Mouse (Mus musculus) stomach, embryonic 16.5 days (tissue): ENCODE results near the gene Cdkl2. TPM values are rescaled to one million over a fixed set of nuclear protein-coding genes. Genes with fewer than 3 reads are reported as not detected.
A peak's percentile ranks its signal among the peaks of the same experiment; 100 is the strongest.

Experiments used
- ATAC-seq: fragments of 200-750 bp; cut with Nextera tagmentation; 2 replicates; pipeline ENCODE4 v1.8.0; 2017; ENCODE audit warnings: moderate number of reproducible peaks, moderate TSS enrichment; ENCODE audit not compliant: insufficient read depth, low FRiP score
- H3K27ac ChIP-seq: fragments of 300-500 bp; sonication (generic); 2 replicates; pipeline ENCODE4 v1.5.1; 2014; ENCODE audit warnings: low read length
- H3K27me3 ChIP-seq: fragments of 300-500 bp; sonication (generic); 2 replicates; pipeline ENCODE4 v1.6.1; 2014; ENCODE audit warnings: low read length, control low read depth, mixed read lengths; ENCODE audit not compliant: control insufficient read depth, insufficient read depth
- H3K36me3 ChIP-seq: fragments of 300-500 bp; sonication (generic); 2 replicates; pipeline ENCODE4 v1.6.1; 2014; ENCODE audit warnings: low read length; ENCODE audit not compliant: control insufficient read depth, insufficient read depth
- H3K4me1 ChIP-seq: fragments of 300-500 bp; sonication (generic); 2 replicates; pipeline ENCODE4 v1.6.1; 2014; ENCODE audit warnings: low read length, control low read depth, mixed read lengths; ENCODE audit not compliant: control insufficient read depth, insufficient read depth
- H3K4me2 ChIP-seq: fragments of 300-500 bp; sonication (generic); 2 replicates; pipeline ENCODE4 v1.6.1; 2014; ENCODE audit warnings: low read depth, low read length, mixed read lengths
- H3K4me3 ChIP-seq: fragments of 300-500 bp; sonication (generic); replicated peaks from 2 replicates; pipeline ENCODE4 v1.5.1; 2014; ENCODE audit warnings: mild to moderate bottlenecking, low read length
- H3K9ac ChIP-seq: fragments of 300-500 bp; sonication (generic); 2 replicates; pipeline ENCODE4 v1.6.1; 2014; ENCODE audit warnings: low read length
- H3K9me3 ChIP-seq: fragments of 300-500 bp; sonication (generic); replicated peaks from 2 replicates; pipeline ENCODE4 v1.6.1; 2016; ENCODE audit warnings: low read length, control low read depth; ENCODE audit not compliant: control insufficient read depth
- WGBS: fragments of 180-500 bp; shearing (Covaris S2); extraction: QIAGEN DNeasy Blood & Tissue Kit; methylation state at CpG from one replicate; pipeline ENCODE4 v1.1.7; 2014; 5-methylcytosine and 5-hydroxymethylcytosine counted together
- polyA plus RNA-seq: library from polyadenylated mRNA; unstranded; fragments of >200 nt; fragmentation: Nextera tagmentation; extraction: Ambion mirVana; gene quantifications from 2 replicates; pipeline ENCODE4 v1.2.1, GENCODE M21; 2015

Gene Cdkl2
- 5.0 and 5.8 TPM in 2 replicates for polyA plus RNA-seq

DNA sequence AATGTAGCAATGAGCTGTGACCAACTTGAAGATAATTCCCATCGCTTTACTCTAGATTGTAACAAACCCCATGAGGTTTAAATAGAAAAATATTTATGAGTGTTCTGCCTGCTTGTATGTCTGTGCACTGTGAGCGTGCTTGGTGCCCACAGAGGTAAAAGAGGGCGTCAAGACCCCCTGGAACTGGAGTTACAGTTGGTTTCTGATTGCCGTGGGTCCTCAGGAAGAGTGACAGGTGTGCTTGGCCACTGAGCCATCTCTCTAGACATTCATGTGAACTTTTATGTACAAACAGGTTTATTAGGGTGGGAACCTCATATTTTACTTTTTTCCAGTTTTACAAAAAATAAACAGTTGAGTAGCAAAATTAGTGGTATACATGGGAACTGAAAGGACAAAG lies at the start of gene Cdkl2:
Cdkl2 (minus strand) TSS at position 101 of the 400 bp plus-strand sequence.
- Histone ChIP-seq H3K9me3 (no peaks in the 10 kb centered on the region), H3K36me3 (no peaks in the 10 kb centered on the region), H3K27me3 (no peaks in the 10 kb centered on the region), H3K9ac (peak within 1 kb of the TSS; percentile 83), H3K4me1 (no peaks in the 10 kb centered on the region), H3K27ac (peak within 1 kb of the TSS; percentile 83), H3K4me2 (peak within 1 kb of the TSS; percentile 94), H3K4me3 (peak within 1 kb of the TSS; percentile 83)
- no peak for ATAC-seq
- 78% methylated on average over 4 of the region's 4 CpGs for WGBS

DNA sequence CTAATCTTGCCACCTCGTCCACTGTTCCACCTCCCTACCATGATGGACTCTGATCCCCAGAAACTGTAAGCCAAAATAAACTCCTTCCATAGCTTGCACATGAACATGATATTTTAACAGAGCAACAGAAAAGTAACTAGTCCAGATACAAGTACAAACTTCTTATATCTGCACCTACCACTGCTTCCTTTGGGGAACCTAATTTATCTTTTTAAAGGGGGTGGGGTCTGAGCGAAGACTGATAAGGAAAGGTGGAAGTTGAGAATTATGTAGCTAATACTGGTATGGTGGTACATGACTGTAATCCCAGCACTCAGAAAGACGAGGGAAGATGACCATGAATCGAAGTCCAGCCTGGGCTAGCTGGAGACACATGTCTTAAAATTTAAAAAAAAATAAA lies 43.8 kb upstream of the Cdkl2 start:
- ATAC-seq: no peak

DNA sequence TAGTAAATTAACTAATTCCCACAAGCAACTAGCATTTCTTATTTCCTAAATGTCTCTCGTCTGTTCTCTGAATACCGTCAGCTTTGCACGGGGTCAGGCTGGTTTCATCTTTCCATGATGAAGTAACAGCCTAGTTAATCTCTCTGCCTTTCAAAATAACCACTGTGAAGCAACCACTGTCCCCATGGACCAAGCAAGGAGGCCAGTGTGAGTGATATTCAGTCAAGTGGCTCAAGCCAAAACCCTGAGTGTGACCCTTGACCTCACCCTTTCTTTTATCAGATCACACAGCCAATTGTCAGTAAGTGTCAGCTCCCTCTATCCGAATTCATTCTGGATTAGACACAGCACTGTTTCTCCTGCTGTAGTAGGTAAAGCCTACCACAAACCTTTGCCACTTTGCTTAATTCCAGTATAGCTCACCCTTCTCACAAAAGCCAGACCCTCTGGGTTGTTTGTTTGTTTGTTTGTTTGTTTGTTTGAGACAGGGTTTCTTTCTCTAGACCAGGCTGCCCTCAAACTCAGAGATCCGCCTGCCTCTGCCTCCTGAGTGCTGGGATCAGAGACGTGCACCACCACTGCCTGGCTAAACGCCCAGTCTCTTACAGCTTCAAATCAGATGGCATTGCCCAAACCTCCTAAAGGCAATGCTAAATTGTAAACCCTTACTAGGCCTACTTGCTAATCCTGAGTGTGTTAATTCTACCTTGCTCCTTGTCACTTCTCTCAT lies 42.3 kb upstream of the Cdkl2 start:
- no peak overlapping the region for H3K4me3 ChIP-seq
- no peaks in the 10 kb centered on the region for H3K27me3 ChIP-seq
- no peak for ATAC-seq
- H3K36me3 ChIP-seq: no peaks in the 10 kb centered on the region
- H3K9me3 ChIP-seq: no peaks in the 10 kb centered on the region
- no peak overlapping the region for H3K27ac ChIP-seq
- 84% methylated on average over 7 of the region's 7 CpGs for WGBS
- peaks cover 9% of the 10 kb centered on the region for H3K4me1 ChIP-seq
- H3K9ac ChIP-seq: no peak overlapping the region
- no peak overlapping the region for H3K4me2 ChIP-seq

More for the DNA sequence above, 43.8 kb upstream of the Cdkl2 start:
- no peak overlapping the region for H3K9ac ChIP-seq
- no peaks in the 10 kb centered on the region for H3K9me3 ChIP-seq
- H3K27me3 ChIP-seq: no peaks in the 10 kb centered on the region
- no peak overlapping the region for H3K4me2 ChIP-seq
- H3K36me3 ChIP-seq: no peaks in the 10 kb centered on the region
- WGBS: 91% methylated on average over 4 of the region's 4 CpGs
- H3K4me1 ChIP-seq: no peaks in the 10 kb centered on the region
- H3K4me3 ChIP-seq: no peak overlapping the region
- H3K27ac ChIP-seq: no peak overlapping the region

DNA sequence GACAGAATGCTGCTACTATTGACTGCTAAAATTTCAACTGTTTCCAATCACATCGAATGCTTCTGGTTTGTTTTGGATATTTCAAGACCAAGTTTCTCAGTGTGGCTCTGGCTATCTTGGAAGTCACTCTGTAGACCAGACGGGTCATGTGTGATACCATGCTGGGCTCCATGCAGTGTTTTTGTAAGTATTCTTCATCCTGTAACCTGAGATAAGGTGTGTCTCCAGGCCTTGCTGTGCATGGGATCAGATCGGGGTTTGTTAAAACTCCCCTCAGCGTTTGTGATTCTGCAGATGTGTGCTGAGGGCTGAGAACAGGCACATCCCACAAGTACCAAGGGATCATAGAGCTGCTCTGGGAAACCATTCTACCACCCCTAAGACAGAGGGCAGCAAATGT lies 41.6 kb upstream of the Cdkl2 start:
- Histone ChIP-seq H3K9me3 (no peaks in the 10 kb centered on the region), H3K4me3 (no peak overlapping the region), H3K9ac (no peak overlapping the region), H3K27me3 (no peaks in the 10 kb centered on the region), H3K36me3 (no peaks in the 10 kb centered on the region), H3K4me1 (peaks cover 12% of the 10 kb centered on the region), H3K27ac (no peak overlapping the region), H3K4me2 (no peak overlapping the region)
- no peak for ATAC-seq
- WGBS: 69% methylated on average over 4 of the region's 4 CpGs

DNA sequence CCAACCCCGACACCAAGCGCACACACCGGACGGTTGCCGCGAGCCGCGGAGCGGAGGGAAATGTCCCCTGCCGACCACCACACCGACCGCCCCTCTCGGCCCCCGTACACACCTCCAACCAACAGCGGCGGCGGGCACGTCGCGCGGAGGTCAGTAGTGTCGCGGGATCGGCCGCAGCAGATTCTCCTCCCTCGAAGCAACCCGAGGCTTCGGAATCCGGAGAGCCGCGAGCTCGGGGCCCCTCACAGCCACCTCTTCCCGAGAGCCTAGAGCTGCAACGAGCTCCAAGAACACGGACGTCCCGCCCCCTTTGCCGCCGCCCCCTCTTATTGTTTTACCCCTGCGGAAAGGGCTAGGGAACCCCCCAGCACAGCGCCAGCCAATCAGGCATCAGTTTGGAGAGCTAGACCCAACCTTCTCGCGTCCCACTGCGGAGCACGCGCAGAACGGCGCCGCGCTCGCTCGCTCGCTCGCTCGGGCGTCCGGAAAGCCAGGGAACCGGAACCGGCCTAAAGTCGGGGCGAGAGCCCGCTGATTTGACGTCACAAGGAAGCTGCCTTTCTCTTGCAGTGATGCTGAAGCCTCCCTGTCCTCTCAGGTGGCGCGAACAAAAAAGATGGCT lies 39.8 kb upstream of the Cdkl2 start, which contains the start of gene G3bp2:
G3bp2 (minus strand) TSS at position 303 of the 622 bp plus-strand sequence.
- H3K27ac ChIP-seq: peak within 1 kb of the TSS; percentile 98
- peak within 1 kb of the TSS; percentile 98 for H3K9ac ChIP-seq
- H3K4me3 ChIP-seq: peak within 1 kb of the TSS; percentile 96
- no peaks in the 10 kb centered on the region for H3K27me3 ChIP-seq
- H3K36me3 ChIP-seq: no peaks in the 10 kb centered on the region
- under 1% methylated on average over 65 of the region's 65 CpGs for WGBS
- H3K9me3 ChIP-seq: no peaks in the 10 kb centered on the region
- peaks cover 17% of the 10 kb centered on the region for H3K4me1 ChIP-seq
- ATAC-seq: peak; percentile 98
- H3K4me2 ChIP-seq: peak within 1 kb of the TSS; percentile 68

DNA sequence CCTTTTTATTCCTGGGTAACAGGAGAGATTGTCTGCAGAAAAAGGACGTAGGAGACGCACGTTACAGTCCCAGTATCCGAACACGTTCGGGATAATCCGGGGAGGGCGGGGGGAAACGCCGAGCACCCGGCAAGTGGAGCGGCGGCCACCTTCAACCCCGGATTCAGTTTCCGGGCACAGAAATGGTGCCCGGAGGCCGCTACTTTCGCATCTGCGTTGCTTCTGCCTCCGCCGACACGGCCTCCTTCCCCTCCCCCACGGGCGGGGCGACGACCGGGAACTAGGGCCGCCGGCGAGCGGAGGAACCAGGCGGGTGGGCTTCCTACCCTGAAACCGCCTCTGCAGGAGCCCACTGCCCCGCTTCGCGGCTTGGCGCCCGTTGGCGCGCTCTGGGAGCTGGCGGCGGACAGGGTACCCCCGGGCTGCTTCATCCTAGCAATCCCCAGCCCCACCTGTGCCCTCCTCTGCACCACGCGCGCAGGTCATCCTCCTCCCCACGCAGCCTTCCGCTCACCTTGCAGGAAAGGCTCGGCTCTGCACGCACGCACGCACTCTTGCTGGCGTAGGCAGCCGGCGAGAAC lies 39.2 kb upstream of the Cdkl2 start:
- no peaks in the 10 kb centered on the region for H3K36me3 ChIP-seq
- H3K4me3 ChIP-seq: peak overlapping the region; percentile 96
- peaks cover 17% of the 10 kb centered on the region for H3K4me1 ChIP-seq
- peak overlapping the region; percentile 98 for H3K27ac ChIP-seq
- peak overlapping the region; percentile 98 for H3K9ac ChIP-seq
- WGBS: under 1% methylated on average over 55 of the region's 55 CpGs
- no peaks in the 10 kb centered on the region for H3K27me3 ChIP-seq
- ATAC-seq: no peak
- no peaks in the 10 kb centered on the region for H3K9me3 ChIP-seq
- H3K4me2 ChIP-seq: peak overlapping the region; percentile 68

DNA sequence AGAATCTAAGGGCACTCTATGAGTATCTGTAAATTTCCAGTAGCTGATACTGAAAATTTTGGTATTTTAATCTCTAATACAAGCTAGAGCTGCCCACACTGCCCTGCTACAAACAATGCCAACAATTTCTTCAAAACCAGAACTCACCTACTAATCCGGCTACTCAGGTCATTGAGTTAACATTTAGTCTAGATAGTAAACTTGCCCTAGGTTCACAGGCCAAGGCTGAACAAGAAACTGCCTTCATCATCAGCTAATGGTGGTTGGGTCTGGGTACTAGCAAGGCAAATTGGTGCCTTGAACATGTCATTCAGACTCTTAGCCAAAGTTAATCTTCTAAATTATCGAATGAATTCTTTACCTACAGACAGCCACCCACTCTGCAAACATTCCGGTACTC lies 37.6 kb upstream of the Cdkl2 start:
- no peak overlapping the region for H3K9ac ChIP-seq
- peak overlapping the region; percentile 68 for H3K4me2 ChIP-seq
- peaks cover 17% of the 10 kb centered on the region for H3K4me1 ChIP-seq
- H3K36me3 ChIP-seq: no peaks in the 10 kb centered on the region
- ATAC-seq: no peak
- WGBS: 43% methylated on average over 3 of the region's 3 CpGs
- no peak overlapping the region for H3K27ac ChIP-seq
- H3K9me3 ChIP-seq: no peaks in the 10 kb centered on the region
- H3K4me3 ChIP-seq: peak overlapping the region; percentile 96
- no peaks in the 10 kb centered on the region for H3K27me3 ChIP-seq

DNA sequence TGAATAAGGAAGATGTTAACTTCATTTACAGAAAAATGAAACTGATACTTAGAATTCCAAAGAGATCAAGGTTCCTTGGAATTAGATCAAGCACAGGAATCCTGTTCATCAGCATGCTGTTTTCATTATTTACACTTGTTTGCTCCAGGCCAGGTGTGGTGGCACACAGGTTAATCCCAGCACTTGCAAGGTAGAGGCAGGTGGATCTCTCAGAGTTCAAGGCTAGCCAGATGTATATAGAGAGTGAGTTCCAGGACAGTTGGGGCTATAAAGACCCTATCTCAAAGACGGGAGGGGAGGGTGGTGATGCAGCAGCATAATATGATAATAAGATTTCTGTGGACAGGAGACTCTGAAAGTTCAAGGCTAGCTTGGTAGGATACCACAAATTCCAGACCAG lies 36.7 kb upstream of the Cdkl2 start:
- no peak overlapping the region for H3K27ac ChIP-seq
- 57% methylated on average over 1 of the region's 1 CpGs for WGBS
- no peak for ATAC-seq
- no peak overlapping the region for H3K9ac ChIP-seq
- H3K4me2 ChIP-seq: no peak overlapping the region
- H3K27me3 ChIP-seq: no peaks in the 10 kb centered on the region
- H3K4me3 ChIP-seq: no peak overlapping the region
- peaks cover 17% of the 10 kb centered on the region for H3K4me1 ChIP-seq
- H3K36me3 ChIP-seq: no peaks in the 10 kb centered on the region
- no peaks in the 10 kb centered on the region for H3K9me3 ChIP-seq

DNA sequence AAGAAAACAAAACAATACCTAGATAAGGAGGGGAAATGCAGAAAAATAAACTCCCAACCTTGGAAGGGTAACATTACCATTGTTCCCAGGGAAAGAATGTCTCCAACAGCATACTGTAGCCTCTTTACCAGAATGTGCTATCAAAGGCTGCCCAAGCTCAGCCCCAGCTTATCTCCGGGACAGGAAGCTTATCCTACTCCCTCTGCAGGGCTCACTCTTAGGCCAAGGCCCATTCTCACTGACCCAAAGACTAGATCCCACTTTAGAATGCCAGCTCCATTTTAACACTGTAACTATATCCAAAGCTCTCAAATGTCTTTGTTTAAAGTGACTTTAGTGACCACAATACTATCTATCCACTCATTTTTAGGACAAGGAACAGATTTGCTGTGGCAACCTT lies 35.6 kb upstream of the Cdkl2 start:
- peaks cover 17% of the 10 kb centered on the region for H3K4me1 ChIP-seq
- H3K4me3 ChIP-seq: no peak overlapping the region
- 58% methylated on average over 1 of the region's 1 CpGs for WGBS
- no peak for ATAC-seq
- H3K9ac ChIP-seq: no peak overlapping the region
- H3K4me2 ChIP-seq: no peak overlapping the region
- H3K27me3 ChIP-seq: no peaks in the 10 kb centered on the region
- no peaks in the 10 kb centered on the region for H3K36me3 ChIP-seq
- H3K9me3 ChIP-seq: no peaks in the 10 kb centered on the region
- H3K27ac ChIP-seq: no peak overlapping the region
